Mouse (Mus musculus) olfactory bulb, adult 2 months (tissue): Measurements from ENCODE around the gene Slc35b1. TPM values are rescaled to one million over a fixed set of nuclear protein-coding genes. Genes with fewer than 3 reads are reported as not detected.
A peak's percentile ranks its signal among the peaks of the same experiment; 100 is the strongest.

ENCODE experiments used
- H3K27ac ChIP-seq: fragments of 200-500 bp; 2 replicates; pipeline ENCODE4 v1.5.1; 2012; ENCODE audit warnings: low read depth, low read length; ENCODE audit not compliant: insufficient read depth
- H3K4me1 ChIP-seq: fragments of 200-500 bp; 2 replicates; pipeline ENCODE4 v1.6.1; 2012; ENCODE audit warnings: low read length; ENCODE audit not compliant: control insufficient read depth, insufficient read depth
- H3K4me3 ChIP-seq: fragments of 200-500 bp; 2 replicates; pipeline ENCODE4 v1.5.1; 2012; ENCODE audit warnings: mild to moderate bottlenecking, low read depth, low read length, moderate library complexity; ENCODE audit not compliant: insufficient read depth
- CTCF ChIP-seq: fragments of 200-500 bp; IDR thresholded peaks from 2 replicates; pipeline ENCODE4 v1.5.1; 2012; ENCODE audit warnings: low read depth, mild to moderate bottlenecking, low read length, moderate library complexity; ENCODE audit not compliant: insufficient read depth
- POLR2A ChIP-seq: fragments of 200-500 bp; IDR thresholded peaks from 2 replicates; pipeline ENCODE4 v1.6.1; 2012; ENCODE audit warnings: mild to moderate bottlenecking, low read depth, low read length, moderate library complexity; ENCODE audit not compliant: insufficient read depth
- WGBS: fragments of 180-500 bp; shearing (Covaris S2); methylation state at CpG from one replicate; pipeline ENCODE4 v1.1.7; 2018; 5-methylcytosine and 5-hydroxymethylcytosine counted together
- polyA plus RNA-seq: library from polyadenylated mRNA; stranded (reverse); fragments of >200 nt; gene quantifications from 2 replicates; pipeline ENCODE4 v1.2.4, GENCODE M21; 2012; ENCODE audit warnings: low replicate concordance; ENCODE audit not compliant: missing spikeins, insufficient read depth, insufficient read length

Gene Slc35b1
- polyA plus RNA-seq, 1 experiment = not detected

DNA sequence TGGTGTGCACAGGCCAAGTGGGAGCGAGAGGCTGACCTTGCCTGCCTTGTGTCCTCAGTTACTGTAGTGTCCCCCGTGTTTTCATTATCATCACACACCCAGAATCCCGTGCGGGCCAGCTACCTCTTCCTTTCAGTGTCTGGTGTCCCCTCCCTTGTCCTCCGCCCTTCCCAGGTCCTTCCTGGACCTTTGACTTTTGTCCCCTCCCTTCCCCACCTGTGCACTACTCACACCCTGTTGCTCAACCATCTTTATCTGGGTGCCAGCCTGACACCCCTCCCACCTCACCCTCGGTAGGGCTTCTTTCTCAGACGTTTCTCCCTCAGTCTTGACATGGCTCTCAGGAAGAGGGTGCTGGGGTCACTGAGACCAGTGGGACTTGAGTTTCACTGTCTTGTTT is 2.9 kb downstream of the Slc35b1 start:
- TF ChIP-seq POLR2A (no peak), CTCF (no peak)
- peaks cover 14% of the 10 kb centered on the region for H3K4me1 ChIP-seq
- H3K4me3 ChIP-seq = no peak overlapping the region
- H3K27ac ChIP-seq = no peak overlapping the region
- 87% methylated on average over 7 of the region's 7 CpGs for WGBS

DNA sequence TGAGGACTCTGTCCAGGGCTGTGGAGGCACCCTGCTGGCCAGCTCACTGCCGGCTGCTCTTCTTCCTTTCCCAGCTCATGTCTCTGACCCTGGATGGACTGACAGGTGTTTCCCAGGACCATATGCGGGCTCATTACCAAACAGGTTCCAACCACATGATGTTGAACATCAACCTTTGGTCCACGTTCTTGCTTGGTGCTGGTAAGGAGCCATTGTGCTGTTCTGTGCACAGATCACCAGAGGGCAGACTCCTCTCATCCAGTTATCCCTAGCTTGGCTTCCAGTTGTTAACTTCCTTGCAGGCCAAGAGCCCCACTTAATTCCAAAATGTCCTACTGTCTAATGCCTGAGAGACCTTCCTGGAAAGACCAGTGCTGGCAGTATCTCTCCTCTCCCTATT is 4.5 kb downstream of the Slc35b1 start:
- H3K4me1 ChIP-seq = peaks cover 20% of the 10 kb centered on the region
- WGBS = 61% methylated on average over 3 of the region's 3 CpGs
- H3K4me3 ChIP-seq = no peak overlapping the region
- TF ChIP-seq POLR2A (no peak), CTCF (no peak)
- no peak overlapping the region for H3K27ac ChIP-seq

DNA sequence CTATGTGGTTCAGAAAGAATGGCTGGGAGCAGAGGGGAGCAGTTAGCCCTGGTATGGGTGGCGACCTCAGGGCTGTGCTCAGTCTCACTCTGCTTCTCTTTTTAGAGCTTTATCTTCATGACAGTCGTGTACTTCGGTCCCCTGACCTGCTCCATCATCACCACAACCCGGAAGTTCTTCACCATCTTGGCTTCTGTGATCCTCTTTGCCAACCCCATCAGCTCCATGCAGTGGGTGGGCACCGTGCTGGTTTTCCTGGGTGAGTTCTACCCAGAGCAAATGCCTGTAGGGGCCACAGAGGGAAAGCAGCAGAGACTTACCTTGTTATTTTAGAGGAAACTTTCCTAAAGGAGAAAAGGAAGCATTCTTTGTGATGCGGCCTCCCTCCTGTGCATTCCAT is 5.9 kb downstream of the Slc35b1 start:
- 94% methylated on average over 6 of the region's 6 CpGs for WGBS
- Histone ChIP-seq H3K27ac (no peak overlapping the region), H3K4me1 (peaks cover 20% of the 10 kb centered on the region), H3K4me3 (no peak overlapping the region)
- TF ChIP-seq POLR2A (no peak), CTCF (no peak)

DNA sequence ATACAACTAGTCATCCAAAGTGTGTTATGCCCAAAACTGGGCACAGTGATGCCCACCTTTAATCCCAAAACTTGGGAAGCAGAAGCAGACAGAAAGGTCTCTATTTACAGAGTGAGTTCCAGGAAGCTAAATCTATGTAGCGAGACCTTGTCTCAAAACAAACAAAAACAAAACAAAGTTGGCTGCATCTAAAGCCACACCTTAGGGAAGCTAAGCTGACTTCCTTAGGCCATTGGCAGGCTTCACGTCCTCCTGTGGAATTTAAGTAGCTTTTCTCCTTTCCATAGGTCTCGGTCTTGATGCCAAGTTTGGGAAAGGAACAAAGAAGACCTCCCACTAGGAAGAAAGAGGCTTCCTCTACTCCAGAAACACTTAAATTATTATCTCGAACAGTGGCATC is 6.7 kb downstream of the Slc35b1 start:
- TF ChIP-seq POLR2A (no peak), CTCF (no peak)
- Histone ChIP-seq H3K4me3 (no peak overlapping the region), H3K27ac (no peak overlapping the region), H3K4me1 (peaks cover 20% of the 10 kb centered on the region)
- whole genome bisulfite sequencing = 48% methylated on average over 4 of the region's 4 CpGs

DNA sequence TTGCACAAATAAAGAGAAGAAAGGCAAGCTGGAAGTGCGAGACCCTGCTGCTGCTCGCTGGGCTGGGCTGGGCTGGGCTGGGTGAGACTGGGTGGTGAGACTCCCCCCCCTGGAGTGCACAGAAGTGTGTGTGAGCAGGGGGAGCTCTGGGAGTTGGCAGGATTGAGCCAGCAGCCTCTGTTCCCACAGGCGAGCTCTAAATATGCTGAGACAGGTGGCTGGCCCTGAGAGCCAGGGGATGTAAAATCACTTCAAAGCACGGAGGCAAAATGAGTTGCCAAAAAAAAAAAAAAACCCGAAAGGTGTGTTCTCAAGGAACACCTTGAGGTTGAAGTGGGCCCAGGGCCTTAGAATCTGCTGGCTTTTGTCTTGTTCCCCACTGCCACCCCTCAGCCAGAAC is 7.3 kb downstream of the Slc35b1 start:
- TF ChIP-seq POLR2A (no peak), CTCF (no peak)
- Histone ChIP-seq H3K4me3 (no peak overlapping the region), H3K4me1 (peaks cover 16% of the 10 kb centered on the region), H3K27ac (no peak overlapping the region)
- 34% methylated on average over 5 of the region's 5 CpGs for WGBS

DNA sequence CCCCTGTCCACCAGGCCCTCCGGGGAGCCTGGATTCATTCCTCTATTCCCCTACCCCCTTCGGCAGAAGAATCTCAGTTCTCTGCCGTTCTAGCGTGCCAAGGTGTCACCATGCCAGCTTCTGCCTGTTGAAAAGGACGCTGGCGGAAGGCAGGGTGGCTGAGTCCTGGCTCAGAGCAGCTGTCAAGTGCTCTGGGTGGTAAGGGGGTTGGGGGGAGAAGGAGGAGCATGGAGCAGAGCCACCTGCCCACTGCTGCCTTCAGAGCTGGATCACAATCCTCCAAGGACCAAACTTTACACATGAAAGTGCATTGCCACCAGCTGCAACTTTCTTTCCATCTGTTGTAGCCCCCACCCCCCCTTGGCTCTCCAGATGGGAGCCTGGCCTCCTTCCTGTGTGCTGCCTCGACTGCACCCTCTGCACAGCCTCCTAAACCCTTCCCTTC is 7.8 kb downstream of the Slc35b1 start:
- H3K27ac ChIP-seq = no peak overlapping the region
- peaks cover 16% of the 10 kb centered on the region for H3K4me1 ChIP-seq
- TF ChIP-seq POLR2A (no peak), CTCF (no peak)
- 13% methylated on average over 7 of the region's 7 CpGs for WGBS
- no peak overlapping the region for H3K4me3 ChIP-seq

DNA sequence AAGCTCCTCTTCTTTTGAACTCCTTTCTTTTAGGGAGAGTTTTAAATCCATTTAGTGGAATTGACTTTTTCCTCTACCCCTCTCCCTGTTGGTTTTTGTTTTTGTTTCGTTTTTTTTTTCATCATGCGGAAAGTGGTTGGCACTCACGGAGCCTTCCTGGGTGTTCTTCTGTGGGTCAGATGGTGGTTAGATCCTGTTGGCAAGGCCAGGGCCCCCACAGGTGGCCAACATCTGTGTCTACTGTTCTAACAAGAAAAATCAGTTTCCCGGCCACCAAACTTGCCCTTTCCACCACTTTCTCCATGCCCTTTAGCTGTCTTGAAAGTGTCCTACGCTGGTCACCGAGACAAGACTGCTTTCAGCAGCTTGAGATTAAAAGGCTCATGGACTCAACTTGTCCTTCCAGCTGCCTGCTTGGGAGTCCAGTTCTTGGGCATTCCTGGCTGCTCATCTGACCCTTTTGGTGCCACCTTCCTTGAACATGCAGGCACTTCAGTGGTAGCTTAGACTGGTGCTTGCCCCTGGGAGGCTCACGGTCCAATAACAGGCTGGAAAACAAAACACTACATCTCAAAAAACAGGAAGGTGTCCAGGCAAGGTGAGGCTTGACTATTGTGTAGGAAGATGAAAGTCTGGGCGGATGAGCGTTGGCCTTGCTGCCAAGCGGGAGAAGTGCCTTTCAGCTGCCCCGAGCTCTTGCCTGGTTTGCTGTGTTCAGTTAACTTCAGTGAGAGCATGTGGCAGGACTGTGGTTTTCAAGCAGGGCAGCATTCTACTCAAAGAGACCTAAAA is 8.4 kb downstream of the Slc35b1 start:
- TF ChIP-seq CTCF = no peak
- TF ChIP-seq POLR2A = no peak
- Histone ChIP-seq H3K27ac (no peak overlapping the region), H3K4me1 (peaks cover 16% of the 10 kb centered on the region), H3K4me3 (no peak overlapping the region)
- WGBS = 57% methylated on average over 11 of the region's 11 CpGs

DNA sequence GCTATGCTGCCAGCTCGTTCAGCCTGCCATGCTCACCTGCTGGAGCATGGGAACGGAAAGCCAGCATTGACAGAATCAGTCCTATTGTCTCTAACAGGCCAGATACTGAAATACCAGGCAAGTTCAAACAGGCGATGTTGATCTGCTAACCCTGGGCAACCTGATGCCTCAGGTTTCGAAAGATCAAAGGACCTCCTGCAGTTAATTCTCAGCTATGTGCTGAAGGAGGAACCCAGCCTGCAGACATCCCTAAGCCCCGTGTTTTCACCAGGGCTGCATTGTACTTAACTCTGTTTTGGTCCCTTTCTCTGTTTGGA is 9.0 kb downstream of the Slc35b1 start:
- Histone ChIP-seq H3K4me1 (peaks cover 16% of the 10 kb centered on the region), H3K4me3 (no peak overlapping the region), H3K27ac (no peak overlapping the region)
- TF ChIP-seq POLR2A (no peak), CTCF (no peak)
- 44% methylated on average over 5 of the region's 5 CpGs for WGBS

DNA sequence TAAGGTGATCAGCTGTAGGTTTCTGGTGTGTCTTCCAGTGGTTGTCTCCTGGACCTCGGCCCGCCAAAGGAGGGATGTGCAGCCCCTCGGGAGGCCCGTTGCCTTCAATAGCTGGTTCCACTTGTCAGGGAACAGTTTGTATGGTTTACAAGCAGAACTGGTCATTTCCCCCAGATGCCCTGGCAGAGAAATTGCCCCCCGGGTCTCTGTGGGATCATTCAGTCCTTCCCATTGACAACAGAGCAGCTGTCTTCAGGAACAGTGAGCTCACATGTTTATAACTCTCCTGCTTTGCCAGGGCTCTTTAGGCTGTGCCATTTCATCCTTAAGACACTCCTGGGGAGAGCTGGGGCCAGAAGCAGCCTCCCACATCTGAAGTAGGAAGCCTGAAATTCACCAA is 9.6 kb downstream of the Slc35b1 start:
- 32% methylated on average over 5 of the region's 5 CpGs for WGBS
- H3K4me3 ChIP-seq = no peak overlapping the region
- TF ChIP-seq CTCF (no peak), POLR2A (no peak)
- H3K4me1 ChIP-seq = peaks cover 16% of the 10 kb centered on the region
- H3K27ac ChIP-seq = 0 out of 2 replicates have a peak overlapping the region, but pooled peaks have one; percentile 22
